Mouse (Mus musculus): ENCODE data around the gene Zim1. TPM values are rescaled to one million over a fixed set of nuclear protein-coding genes. Genes with fewer than 3 reads are reported as not detected.
A peak's percentile ranks its signal among the peaks of the same experiment; 100 is the strongest.

The Zim1 gene
- 0.84 and 1.3 TPM in 2 replicates for polyA plus RNA-seq (2015; fragmentation: Nextera tagmentation; extraction: Ambion mirVana)

- no peaks in the 10 kb centered on the region for H3K27me3 ChIP-seq
- H3K27ac ChIP-seq, result no peak within 1 kb of the TSS
- H3K36me3 ChIP-seq (ENCODE audit: poor library complexity, severe bottlenecking), result no peaks in the 10 kb centered on the region
- H3K9ac ChIP-seq, result peak within 1 kb of the TSS; percentile 59
- H3K4me1 ChIP-seq, result no peaks in the 10 kb centered on the region
- H3K4me2 ChIP-seq, result peak within 1 kb of the TSS; percentile 77
- H3K4me3 ChIP-seq, result peak within 1 kb of the TSS; percentile 46
- peak; percentile 100 for ATAC-seq
- WGBS, result 12% methylated on average over 32 of the region's 32 CpGs
- H3K9me3 ChIP-seq (replicated peaks), result no peaks in the 10 kb centered on the region
Observed at GRCm38 (mm10) chr7:6696241-6697045, at the start of gene Zim1. Gene Zim1 (minus strand): TSS chr7:6696450.

- Histone ChIP-seq H3K36me3 (ENCODE audit: poor library complexity, severe bottlenecking) (no peaks in the 10 kb centered on the region), H3K27ac (no peak overlapping the region), H3K4me1 (peaks cover 2% of the 10 kb centered on the region; the same call in 1 of the 2 replicates), H3K4me3 (no peak overlapping the region), H3K4me2 (no peak overlapping the region), H3K9ac (no peak overlapping the region), H3K9me3 (replicated peaks) (no peaks in the 10 kb centered on the region), H3K27me3 (no peaks in the 10 kb centered on the region)
- no peak for ATAC-seq
- WGBS, result 82% methylated on average over 10 of the region's 10 CpGs
Observed at GRCm38 (mm10) chr7:6744281-6744904, 48.1 kb upstream of the Zim1 start.

- H3K9ac ChIP-seq, result no peak overlapping the region
- H3K27ac ChIP-seq, result no peak overlapping the region
- 74% methylated on average over 1 of the region's 1 CpGs for WGBS
- peaks cover 6% of the 10 kb centered on the region; the same call in 1 of the 2 replicates for H3K4me1 ChIP-seq
- no peak overlapping the region for H3K4me3 ChIP-seq
- no peaks in the 10 kb centered on the region for H3K36me3 ChIP-seq (ENCODE audit: poor library complexity, severe bottlenecking)
- ATAC-seq, result no peak
- H3K9me3 ChIP-seq (replicated peaks), result peaks cover under 1% of the 10 kb centered on the region; the same call in 1 of the 2 replicates
- H3K27me3 ChIP-seq, result no peaks in the 10 kb centered on the region
- no peak overlapping the region for H3K4me2 ChIP-seq
Observed at GRCm38 (mm10) chr7:6736060-6736459, 39.8 kb upstream of the Zim1 start.

DNA sequence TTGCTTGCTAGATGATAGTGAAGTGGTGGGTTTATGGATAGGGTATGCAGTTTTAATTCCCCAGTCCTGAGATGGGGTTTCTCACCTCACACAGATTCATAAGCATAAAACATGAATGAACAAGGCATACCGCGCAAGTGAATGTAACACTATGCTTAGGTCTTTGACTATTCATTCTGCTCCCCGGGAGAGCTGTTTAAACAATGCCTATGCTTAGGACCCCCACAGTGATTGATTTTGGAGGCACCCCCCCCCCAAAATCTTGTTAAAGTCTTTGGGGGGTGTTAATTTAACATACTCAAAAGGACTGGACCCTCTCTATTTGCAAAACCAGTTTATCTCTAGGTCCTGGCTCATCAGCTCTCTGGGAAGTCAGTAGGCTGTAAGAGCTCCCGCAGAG is 35.7 kb upstream of the Zim1 start:
- no peaks in the 10 kb centered on the region for H3K27me3 ChIP-seq
- 37% methylated on average over 4 of the region's 4 CpGs for WGBS
- H3K4me1 ChIP-seq, result peaks cover 6% of the 10 kb centered on the region; the same call in 1 of the 2 replicates
- H3K4me2 ChIP-seq, result peak overlapping the region; percentile 67
- peak overlapping the region; percentile 68 for H3K9ac ChIP-seq
- H3K9me3 ChIP-seq (replicated peaks), result peaks cover 41% of the 10 kb centered on the region
- no peak for ATAC-seq
- peak overlapping the region; percentile 44 for H3K27ac ChIP-seq
- no peaks in the 10 kb centered on the region for H3K36me3 ChIP-seq (ENCODE audit: poor library complexity, severe bottlenecking)
- peak overlapping the region; percentile 57 for H3K4me3 ChIP-seq

DNA sequence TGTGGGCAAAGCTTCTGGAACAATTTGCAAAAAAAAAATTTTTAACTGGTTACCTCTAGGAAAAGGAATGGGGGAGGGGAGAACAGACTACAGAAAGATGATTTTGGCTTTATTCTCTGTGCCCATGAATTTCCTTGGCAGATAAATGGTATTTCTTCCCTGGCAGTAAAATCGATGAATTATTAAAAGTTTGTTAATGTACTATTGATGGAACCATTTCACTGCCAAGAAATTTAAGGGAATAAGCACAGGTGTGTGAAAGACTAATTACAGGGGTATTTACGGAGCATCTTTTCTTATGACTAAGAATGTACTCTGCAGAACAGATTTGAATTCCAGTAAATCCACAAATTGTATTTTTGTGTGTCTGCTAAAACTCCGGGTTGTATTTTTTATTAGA is 35.1 kb upstream of the Zim1 start:
- Histone ChIP-seq H3K27me3 (no peaks in the 10 kb centered on the region), H3K4me1 (peaks cover 6% of the 10 kb centered on the region; the same call in 1 of the 2 replicates), H3K4me2 (peak overlapping the region; percentile 67), H3K9me3 (replicated peaks) (peaks cover 43% of the 10 kb centered on the region), H3K4me3 (peak overlapping the region; percentile 57), H3K36me3 (ENCODE audit: poor library complexity, severe bottlenecking) (no peaks in the 10 kb centered on the region), H3K27ac (no peak overlapping the region), H3K9ac (peak overlapping the region; percentile 68)
- no peak for ATAC-seq
- 44% methylated on average over 3 of the region's 3 CpGs for WGBS

GRCm38 (mm10) chr7:6730801-6731200 is 34.6 kb upstream of the Zim1 start:
- no peak for ATAC-seq
- Histone ChIP-seq H3K36me3 (ENCODE audit: poor library complexity, severe bottlenecking) (no peaks in the 10 kb centered on the region), H3K9me3 (replicated peaks) (peaks cover 43% of the 10 kb centered on the region), H3K4me2 (peak overlapping the region; percentile 67), H3K9ac (peak overlapping the region; percentile 68), H3K4me1 (peaks cover 6% of the 10 kb centered on the region; the same call in 1 of the 2 replicates), H3K4me3 (peak overlapping the region; percentile 57), H3K27ac (peak overlapping the region; percentile 94), H3K27me3 (no peaks in the 10 kb centered on the region)
- WGBS, result 53% methylated on average over 15 of the region's 15 CpGs

- peak within 1 kb of the TSS; percentile 70 for H3K9ac ChIP-seq
- ATAC-seq, result peak; percentile 50
Observed at GRCm38 (mm10) chr7:6730241-6730640, 34.0 kb upstream of the Zim1 start, which contains the start of the genes Peg3 and Usp29. Gene Peg3 (minus strand): TSS chr7:6730431. Gene Usp29 (plus strand): TSS chr7:6730578.

GRCm38 (mm10) chr7:6729061-6729817 is 33.0 kb upstream of the Zim1 start:
- Histone ChIP-seq H3K4me2 (peak overlapping the region; percentile 67), H3K9ac (peak overlapping the region; percentile 70), H3K36me3 (ENCODE audit: poor library complexity, severe bottlenecking) (peaks cover 14% of the 10 kb centered on the region), H3K9me3 (replicated peaks) (peaks cover 43% of the 10 kb centered on the region), H3K27me3 (no peaks in the 10 kb centered on the region), H3K4me1 (peaks cover 6% of the 10 kb centered on the region; the same call in 1 of the 2 replicates), H3K27ac (peak overlapping the region; percentile 94), H3K4me3 (peak overlapping the region; percentile 57)
- 53% methylated on average over 37 of the region's 37 CpGs for WGBS
- ATAC-seq, result peak; percentile 54

More at GRCm38 (mm10) chr7:6730241-6730640, 34.0 kb upstream of the Zim1 start, which contains the start of the genes Peg3 and Usp29:
- Histone ChIP-seq H3K4me2 (peak within 1 kb of the TSS; percentile 67), H3K36me3 (ENCODE audit: poor library complexity, severe bottlenecking) (peaks cover 5% of the 10 kb centered on the region), H3K4me1 (peaks cover 6% of the 10 kb centered on the region; the same call in 1 of the 2 replicates), H3K9me3 (replicated peaks) (peaks cover 43% of the 10 kb centered on the region), H3K4me3 (peak within 1 kb of the TSS; percentile 57), H3K27me3 (no peaks in the 10 kb centered on the region), H3K27ac (peak within 1 kb of the TSS; percentile 94)
- 45% methylated on average over 24 of the region's 24 CpGs for WGBS

DNA sequence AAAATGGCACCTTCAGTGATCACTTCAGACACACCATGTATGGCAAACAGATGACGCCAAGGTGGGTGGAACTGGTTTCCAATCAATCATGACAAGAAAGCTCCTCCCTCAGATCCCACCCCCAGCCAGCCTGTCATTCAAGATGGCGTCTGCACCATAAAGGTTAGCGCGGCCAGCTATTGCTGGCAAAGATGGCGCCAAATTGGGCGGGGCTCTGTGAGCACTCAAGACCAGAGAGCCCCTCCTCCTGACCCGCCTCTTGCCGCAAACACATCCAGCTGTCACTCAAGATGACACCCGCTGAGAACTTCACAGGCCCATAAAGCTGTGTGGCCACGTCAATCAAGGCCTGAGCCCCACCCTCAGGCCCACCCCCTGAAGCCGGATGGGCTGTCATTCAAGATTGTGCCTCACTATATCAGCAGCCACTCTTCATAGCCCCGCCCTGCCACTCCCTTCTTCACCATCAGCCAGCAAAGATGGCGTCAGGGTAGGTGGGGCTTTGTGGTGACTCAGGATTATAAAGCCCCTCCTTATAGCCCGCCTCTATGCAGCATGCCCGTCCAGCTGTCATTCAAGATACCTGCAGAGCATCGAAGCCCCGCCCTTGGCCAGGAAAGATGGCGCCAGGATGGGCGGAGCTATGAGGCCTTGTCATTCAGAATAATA is 32.1 kb upstream of the Zim1 start:
- H3K27ac ChIP-seq, result peak overlapping the region; percentile 94
- H3K9me3 ChIP-seq (replicated peaks), result peaks cover 43% of the 10 kb centered on the region
- H3K4me3 ChIP-seq, result peak overlapping the region; percentile 57
- peaks cover 14% of the 10 kb centered on the region for H3K36me3 ChIP-seq (ENCODE audit: poor library complexity, severe bottlenecking)
- peak overlapping the region; percentile 67 for H3K4me2 ChIP-seq
- H3K27me3 ChIP-seq, result no peaks in the 10 kb centered on the region
- 60% methylated on average over 19 of the region's 19 CpGs for WGBS
- peaks cover 6% of the 10 kb centered on the region; the same call in 1 of the 2 replicates for H3K4me1 ChIP-seq
- peak; percentile 84 for ATAC-seq
- H3K9ac ChIP-seq, result no peak overlapping the region

DNA sequence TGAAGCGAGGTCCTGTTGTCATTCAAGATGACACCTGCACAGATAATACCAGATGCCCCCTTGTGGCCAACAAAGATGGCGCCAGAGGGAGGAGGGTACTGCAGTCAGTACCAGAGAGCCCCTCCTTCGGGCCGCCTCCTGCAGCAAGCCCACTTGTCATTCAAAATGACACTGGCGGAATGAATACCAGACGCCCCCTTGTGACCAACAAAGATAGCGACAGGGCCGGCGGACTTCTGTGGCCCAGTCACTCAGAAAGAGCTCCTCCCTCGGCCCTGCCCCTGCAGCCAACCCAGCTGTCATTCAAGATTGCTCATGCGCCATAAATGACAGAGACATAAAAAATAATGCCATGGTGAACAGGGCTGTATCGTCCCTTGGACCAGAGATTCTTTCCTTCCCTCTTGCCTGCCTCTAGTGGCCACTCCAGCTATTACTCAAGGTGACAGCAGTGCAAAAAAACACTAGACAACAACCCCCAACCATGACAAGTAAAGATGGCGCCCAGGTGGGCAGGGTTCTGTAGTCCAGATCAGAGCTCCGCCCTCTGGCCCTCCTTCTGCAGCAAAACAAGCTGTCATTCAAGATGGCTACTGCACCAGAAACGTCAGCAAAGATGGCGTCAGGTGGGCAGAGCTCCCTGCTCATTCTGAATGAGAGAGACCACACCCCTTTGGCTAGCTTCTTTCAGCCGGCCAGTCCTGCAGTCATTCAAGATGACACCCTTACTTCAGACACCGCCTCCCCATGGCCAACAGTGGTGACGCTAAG is 31.3 kb upstream of the Zim1 start:
- Histone ChIP-seq H3K4me2 (peak overlapping the region; percentile 52), H3K4me1 (peaks cover 6% of the 10 kb centered on the region; the same call in 1 of the 2 replicates), H3K36me3 (ENCODE audit: poor library complexity, severe bottlenecking) (peaks cover 14% of the 10 kb centered on the region), H3K9ac (no peak overlapping the region), H3K4me3 (peak overlapping the region; percentile 57), H3K27ac (peak overlapping the region; percentile 94), H3K9me3 (replicated peaks) (peaks cover 43% of the 10 kb centered on the region), H3K27me3 (no peaks in the 10 kb centered on the region)
- 51% methylated on average over 19 of the region's 19 CpGs for WGBS
- ATAC-seq, result peak; percentile 60
